Mouse (Mus musculus) urinary bladder, adult 2 months (tissue): ENCODE results near the gene 1110012L19Rik. TPM values are rescaled to one million over a fixed set of nuclear protein-coding genes. Genes with fewer than 3 reads are reported as not detected.
A peak's percentile ranks its signal among the peaks of the same experiment; 100 is the strongest.
"Not testable (repeated sequence)": the region's sequence is repeated elsewhere in the genome, so short reads cannot be mapped to it uniquely, and the experiment has no call there.

Source experiments
- DNase-seq: peaks from one replicate; pipeline ENCODE4 v3.0.0; 2022; ENCODE audit warnings: low spot score
- polyA plus RNA-seq: library from polyadenylated mRNA; depleted of rRNA; stranded (reverse); fragments of >200 nt; gene quantifications from 2 replicates; pipeline ENCODE4 v1.2.3, GENCODE M21; 2012; rRNA removed

Gene 1110012L19Rik
- 29.5 and 33.5 TPM in 2 replicates for polyA plus RNA-seq

GRCm38 (mm10) chrX:70385276-70385961, at the start of gene 1110012L19Rik:
Gene 1110012L19Rik (plus strand): TSS chrX:70385877.
- peak; percentile 27 for DNase-seq

DNA sequence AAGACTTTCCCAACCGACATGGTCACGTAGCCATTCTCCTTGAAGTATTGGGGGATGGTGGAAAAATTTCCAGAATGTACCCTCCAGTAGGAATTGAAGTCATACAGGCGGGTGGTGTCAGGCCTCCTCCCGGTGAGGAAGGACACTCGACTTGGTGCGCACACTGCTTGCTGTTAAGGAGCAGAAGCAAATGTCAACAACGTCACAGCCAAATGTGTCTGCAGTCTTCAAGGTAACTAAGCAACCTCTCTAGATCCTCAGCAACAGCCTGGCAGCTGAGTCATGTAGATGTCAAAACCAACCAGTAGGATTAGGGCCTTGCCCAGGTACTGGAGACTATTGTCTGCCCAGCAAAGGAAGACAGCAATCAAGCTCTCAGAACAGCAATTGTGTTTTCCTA, 22.7 kb upstream of the 1110012L19Rik start:
- no peak for DNase-seq

DNA sequence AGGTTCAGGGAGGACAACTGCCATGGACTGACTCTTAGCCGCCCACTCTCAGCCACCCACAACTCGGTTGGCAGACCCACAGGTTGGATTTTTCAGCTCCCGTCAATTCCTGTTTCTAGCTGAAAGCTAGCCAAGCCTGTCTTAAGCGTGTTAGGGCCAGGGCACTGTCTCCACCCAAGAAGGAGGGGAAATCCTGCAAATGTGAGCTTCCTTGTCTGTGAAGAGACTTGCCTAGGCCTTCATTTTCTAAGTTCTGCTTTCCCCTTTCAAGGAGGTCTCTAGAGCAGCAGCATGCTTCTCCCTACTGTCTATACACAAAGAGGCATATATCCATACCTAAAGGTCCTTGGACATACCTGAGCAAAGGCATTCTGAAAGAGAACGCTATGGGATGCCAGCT, 22.2 kb upstream of the 1110012L19Rik start:
- DNase-seq: no peak

- DNase-seq: no peak
Observed at GRCm38 (mm10) chrX:70364202-70364601, 21.5 kb upstream of the 1110012L19Rik start.

- peak; percentile 41 for DNase-seq
Observed at GRCm38 (mm10) chrX:70364661-70365613, 20.7 kb upstream of the 1110012L19Rik start, which contains the start of gene Ids. Gene Ids (minus strand): TSS chrX:70365084.

- not testable (repeated sequence) for DNase-seq
Observed at GRCm38 (mm10) chrX:70369758-70370157, 15.9 kb upstream of the 1110012L19Rik start.

DNA sequence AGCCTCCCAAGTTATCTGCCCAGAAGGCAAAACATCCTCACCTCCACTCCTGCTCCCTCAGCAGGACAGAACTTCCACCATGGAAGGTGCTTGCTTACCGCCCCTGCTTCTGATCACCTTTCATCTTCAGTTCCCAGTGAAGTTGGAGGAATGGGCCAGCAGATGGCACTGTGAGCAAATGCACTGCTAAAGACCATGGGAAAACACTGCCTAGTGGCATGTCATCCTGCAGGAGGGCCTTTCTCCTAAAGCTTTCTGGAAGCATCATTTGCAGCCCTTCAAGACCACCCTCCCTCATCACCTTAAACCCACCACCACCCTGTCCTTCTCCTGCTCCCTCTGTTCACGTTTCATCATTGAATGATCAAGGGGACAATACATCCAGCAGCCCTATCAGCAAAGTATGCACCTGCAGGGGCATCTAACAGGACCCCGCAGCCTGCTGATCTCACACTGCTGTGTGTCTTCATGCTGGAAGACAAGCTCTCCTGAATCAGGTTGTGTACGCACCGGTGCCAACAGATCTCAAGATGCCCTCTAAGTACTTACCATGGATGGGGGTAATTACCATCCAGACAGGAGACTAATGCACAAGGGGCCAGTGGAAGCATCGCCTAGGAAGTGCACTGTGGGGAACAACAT, 11.1 kb upstream of the 1110012L19Rik start:
- DNase-seq: not testable (repeated sequence)

DNA sequence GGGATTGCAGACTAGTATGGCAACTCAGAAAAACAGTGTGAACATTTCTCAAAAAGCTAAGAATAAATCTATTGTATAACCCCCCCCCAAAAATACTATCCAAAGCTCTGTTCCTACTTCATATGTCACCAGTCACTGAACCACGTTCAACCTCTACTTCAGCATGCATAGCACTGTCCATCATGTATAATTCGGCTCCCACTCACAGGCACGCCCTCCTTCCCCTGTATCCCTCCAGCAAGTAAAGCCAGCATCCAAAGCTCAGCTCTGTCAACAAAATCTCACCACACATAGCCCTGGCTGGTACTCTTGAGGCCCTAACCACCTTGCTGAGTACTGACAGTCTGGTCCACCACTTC, 781 bp upstream of the 1110012L19Rik start:
- DNase-seq: no peak

DNA sequence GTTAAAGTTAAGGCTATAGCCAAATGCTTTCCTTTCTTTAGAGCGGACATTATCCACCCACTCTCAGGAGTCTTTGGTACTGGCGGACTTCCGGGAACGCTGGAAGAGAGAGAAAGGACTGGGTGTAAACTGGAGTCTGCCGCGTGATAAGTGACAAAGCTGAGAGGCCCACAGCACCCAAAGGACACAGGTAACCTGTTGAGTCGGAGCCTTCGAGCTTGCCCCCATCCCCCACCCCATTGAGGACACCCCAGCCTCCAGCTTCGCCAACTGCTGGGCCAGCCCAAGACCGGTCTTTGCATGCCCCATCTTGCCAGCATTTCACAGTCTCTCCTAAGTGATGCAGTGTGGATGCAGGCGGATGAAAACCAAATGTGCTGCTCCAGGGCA, 280 bp downstream of the 1110012L19Rik start:
- DNase-seq: peak; percentile 22

DNA sequence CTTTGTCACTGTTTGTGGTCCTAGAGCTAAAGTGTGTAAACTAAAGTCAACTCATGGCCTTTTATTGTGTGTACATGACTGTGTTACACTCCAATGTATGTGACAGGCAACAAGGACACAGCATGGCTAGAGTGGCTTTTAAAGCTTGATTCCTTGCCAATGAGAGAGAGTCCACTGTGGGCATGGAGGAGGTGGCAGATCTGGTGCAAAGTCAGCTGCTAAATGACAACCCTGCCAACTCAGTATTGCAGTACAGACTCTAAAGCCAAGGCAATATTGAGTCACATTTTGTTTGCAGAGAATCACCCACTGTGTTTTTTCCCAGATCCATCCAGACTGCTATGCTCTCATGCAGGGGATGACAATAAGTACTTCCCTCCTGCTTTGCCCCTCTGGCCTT, 7.0 kb downstream of the 1110012L19Rik start:
- not testable (repeated sequence) for DNase-seq

- not testable (repeated sequence) for DNase-seq
Observed at GRCm38 (mm10) chrX:70425473-70425872, 39.8 kb downstream of the 1110012L19Rik start.

Other genes with a start within 250 kb of the 1110012L19Rik start
- gene Ids, start 20.8 kb upstream of the 1110012L19Rik start, polyA plus RNA-seq: 26.5 and 32.1 TPM in 2 replicates
- gene Tmem185a, start 91.3 kb downstream of the 1110012L19Rik start, polyA plus RNA-seq: 36.0 and 43.9 TPM in 2 replicates